Mouse (Mus musculus): ENCODE measurements around the gene Supt20. TPM values are rescaled to one million over a fixed set of nuclear protein-coding genes. Genes with fewer than 3 reads are reported as not detected.
"Not testable (repeated sequence)": the region's sequence is repeated elsewhere in the genome, so short reads cannot be mapped to it uniquely, and the experiment has no call there.

The Supt20 gene
- polyA plus RNA-seq, 1 experiment from 2014 or later = 19.9 TPM

DNA sequence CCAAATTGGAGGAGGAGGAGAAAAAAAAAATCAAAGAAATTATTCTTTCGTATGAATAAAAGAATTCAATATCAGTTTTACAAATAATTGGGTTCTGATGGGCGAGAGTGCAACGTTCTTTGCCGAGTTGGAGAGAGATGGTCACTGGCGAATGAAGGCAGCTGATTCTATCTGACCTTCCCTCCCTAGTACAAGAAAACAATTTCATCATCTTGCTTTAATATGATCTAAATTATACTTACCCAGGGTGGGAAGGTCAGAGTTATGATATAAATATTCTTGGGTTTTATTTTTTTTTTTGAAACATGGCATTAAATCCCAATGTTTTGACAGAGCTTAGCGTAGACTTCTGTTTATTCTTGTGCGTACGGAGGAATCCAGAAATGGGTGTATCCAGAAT is 64.8 kb downstream of the Supt20 start:
- 79% methylated on average over 8 of the region's 8 CpGs for WGBS (ENCODE audit: insufficient replicate concordance)
- no peak overlapping the region for H3K9ac ChIP-seq (replicated peaks)
- DNase-seq (no peak), ATAC-seq (no peak)
- peaks cover 15% of the 10 kb centered on the region for H3K27me3 ChIP-seq (ENCODE audit: insufficient read depth, low read length)
- 0 out of 2 replicates have a peak overlapping the region, but pooled peaks have one; percentile 63 for H3K4me3 ChIP-seq (ENCODE audit: low read depth, low read length)
- no peaks in the 10 kb centered on the region for H3K9me3 ChIP-seq (ENCODE audit: low read length)
- H3K27ac ChIP-seq (ENCODE audit: low read depth) = 0 out of 2 replicates have a peak overlapping the region, but pooled peaks have one; percentile 23
- H3K36me3 ChIP-seq (replicated peaks; ENCODE audit: insufficient read depth, low read length) = no peaks in the 10 kb centered on the region
- peaks cover 5% of the 10 kb centered on the region; the same call in 1 of the 2 replicates for H3K4me1 ChIP-seq (ENCODE audit: insufficient read depth)
- no peak for TF ChIP-seq CTCF (IDR thresholded peaks at IDR 0.05; ENCODE audit: low read depth)
- no peak for TF ChIP-seq EP300 (IDR thresholded peaks at IDR 0.05; ENCODE audit: low read depth)
- H3K4me2 ChIP-seq (ENCODE audit: low read depth, low read length) = peak overlapping the region; percentile 82

DNA sequence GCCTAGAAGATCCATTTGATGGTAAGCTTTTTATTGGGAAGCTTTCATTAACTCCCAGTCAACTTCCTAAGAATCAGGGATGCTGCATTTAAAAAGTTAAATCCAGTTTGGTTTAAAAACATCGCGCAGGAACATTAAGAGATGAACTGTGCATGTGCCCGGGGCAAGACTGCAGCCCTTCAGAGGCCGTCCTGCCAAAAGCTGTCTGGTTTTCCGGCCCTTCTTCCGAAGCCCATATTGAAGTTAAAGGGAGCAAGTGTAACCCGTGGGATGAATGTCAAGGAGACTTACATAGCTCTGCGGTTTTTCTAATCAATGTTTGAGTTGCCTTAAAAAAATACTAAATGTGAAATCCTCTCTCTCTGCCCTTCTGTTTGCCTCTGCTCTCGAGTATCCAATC is 66.6 kb downstream of the Supt20 start:
- no peak overlapping the region for H3K4me3 ChIP-seq (ENCODE audit: low read depth, low read length)
- DNase-seq (no peak), ATAC-seq (no peak)
- H3K36me3 ChIP-seq (replicated peaks; ENCODE audit: insufficient read depth, low read length) = no peaks in the 10 kb centered on the region
- H3K27ac ChIP-seq (ENCODE audit: low read depth) = no peak overlapping the region
- TF ChIP-seq EP300 (IDR thresholded peaks at IDR 0.05; ENCODE audit: low read depth) (no peak), CTCF (IDR thresholded peaks at IDR 0.05; ENCODE audit: low read depth) (no peak)
- H3K4me2 ChIP-seq (ENCODE audit: low read depth, low read length) = no peak overlapping the region
- peaks cover 14% of the 10 kb centered on the region for H3K27me3 ChIP-seq (ENCODE audit: insufficient read depth, low read length)
- H3K9ac ChIP-seq (replicated peaks) = no peak overlapping the region
- H3K4me1 ChIP-seq (ENCODE audit: insufficient read depth) = peaks cover 5% of the 10 kb centered on the region; the same call in 1 of the 2 replicates
- 75% methylated on average over 9 of the region's 9 CpGs for WGBS (ENCODE audit: insufficient replicate concordance)
- H3K9me3 ChIP-seq (ENCODE audit: low read length) = no peaks in the 10 kb centered on the region

DNA sequence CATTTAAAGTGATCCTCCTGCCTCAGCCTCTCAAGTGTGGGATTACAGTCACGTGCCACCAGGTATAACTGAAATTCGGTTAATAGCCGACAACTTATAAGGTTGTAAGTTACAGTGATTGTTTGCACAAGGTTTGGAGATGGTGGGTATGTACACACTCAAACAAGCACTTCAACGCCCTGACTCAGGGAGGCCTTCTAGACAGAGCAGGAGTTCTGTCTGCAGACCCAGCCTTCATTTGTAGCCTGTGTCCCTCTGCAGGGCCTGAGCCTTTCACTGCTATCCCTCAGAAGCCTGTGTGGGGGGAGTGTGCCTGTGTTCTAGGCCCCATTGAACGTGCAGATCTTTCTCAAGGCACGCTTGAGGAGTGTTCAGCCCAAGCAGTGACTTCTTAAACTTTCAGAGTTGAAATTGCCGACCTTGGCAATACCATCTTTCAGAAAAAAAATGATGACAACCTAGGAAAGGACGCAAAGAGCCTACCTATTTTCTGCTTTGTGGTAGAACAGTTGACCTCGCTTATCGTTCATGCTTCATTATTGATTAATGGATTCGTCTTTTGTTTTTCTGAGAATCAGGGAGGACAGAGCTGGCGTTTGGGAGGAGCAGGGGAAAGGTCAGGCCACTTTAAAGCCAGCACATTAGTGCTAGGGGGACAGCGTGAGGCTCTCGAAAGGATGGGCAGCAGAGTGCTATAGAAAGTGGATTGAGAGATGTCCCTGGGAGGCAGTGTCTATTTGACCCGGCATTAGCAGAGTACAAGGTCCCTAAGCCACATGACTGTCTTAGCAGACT is 67.9 kb downstream of the Supt20 start:
- WGBS (ENCODE audit: insufficient replicate concordance) = 61% methylated on average over 15 of the region's 15 CpGs
- Histone ChIP-seq H3K9ac (replicated peaks) (no peak overlapping the region), H3K27me3 (ENCODE audit: insufficient read depth, low read length) (peaks cover 8% of the 10 kb centered on the region; the same call in 1 of the 2 replicates), H3K27ac (ENCODE audit: low read depth) (peak overlapping the region; percentile 88), H3K4me1 (ENCODE audit: insufficient read depth) (peaks cover 3% of the 10 kb centered on the region; the same call in 1 of the 2 replicates), H3K4me2 (ENCODE audit: low read depth, low read length) (no peak overlapping the region), H3K36me3 (replicated peaks; ENCODE audit: insufficient read depth, low read length) (no peaks in the 10 kb centered on the region), H3K4me3 (ENCODE audit: low read depth, low read length) (no peak overlapping the region), H3K9me3 (ENCODE audit: low read length) (no peaks in the 10 kb centered on the region)
- no peak for DNase-seq
- ATAC-seq = peak; percentile 84
- TF ChIP-seq CTCF (IDR thresholded peaks at IDR 0.05; ENCODE audit: low read depth) (no peak), EP300 (IDR thresholded peaks at IDR 0.05; ENCODE audit: low read depth) (peak; percentile 68)

GRCm38 (mm10) chr3:54761258-54761657 is 68.7 kb downstream of the Supt20 start:
- Histone ChIP-seq H3K36me3 (replicated peaks; ENCODE audit: insufficient read depth, low read length) (no peaks in the 10 kb centered on the region), H3K9me3 (ENCODE audit: low read length) (no peaks in the 10 kb centered on the region), H3K4me1 (ENCODE audit: insufficient read depth) (peaks cover 3% of the 10 kb centered on the region; the same call in 1 of the 2 replicates), H3K4me3 (ENCODE audit: low read depth, low read length) (no peak overlapping the region), H3K4me2 (ENCODE audit: low read depth, low read length) (no peak overlapping the region), H3K9ac (replicated peaks) (no peak overlapping the region), H3K27ac (ENCODE audit: low read depth) (peak overlapping the region; percentile 88), H3K27me3 (ENCODE audit: insufficient read depth, low read length) (peaks cover under 1% of the 10 kb centered on the region; the same call in 1 of the 2 replicates)
- DNase-seq (no peak), ATAC-seq (peak; percentile 61)
- WGBS (ENCODE audit: insufficient replicate concordance) = 67% methylated on average over 1 of the region's 1 CpGs
- TF ChIP-seq CTCF (IDR thresholded peaks at IDR 0.05; ENCODE audit: low read depth) = no peak
- no peak for TF ChIP-seq EP300 (IDR thresholded peaks at IDR 0.05; ENCODE audit: low read depth)

DNA sequence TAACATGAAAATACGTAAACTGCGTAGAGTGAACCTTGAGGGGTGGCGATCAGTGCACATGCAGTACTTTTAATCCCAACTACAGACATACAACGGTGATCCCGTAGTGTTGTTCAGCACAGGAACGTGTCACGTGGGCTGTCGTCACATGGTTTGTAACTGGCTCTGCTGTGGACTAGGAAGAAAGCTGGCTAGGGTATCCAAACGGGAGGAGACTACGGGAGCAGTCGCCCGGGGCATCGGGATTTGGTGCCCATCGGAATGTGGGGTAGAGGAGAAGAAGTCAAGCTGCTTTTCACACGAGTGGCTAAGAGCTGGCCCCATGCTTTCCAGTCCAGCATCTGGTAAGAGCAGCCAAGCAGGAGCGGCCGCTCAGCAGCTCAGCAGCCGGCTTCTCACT is 71.8 kb downstream of the Supt20 start:
- ATAC-seq (no peak), DNase-seq (no peak)
- Histone ChIP-seq H3K9me3 (ENCODE audit: low read length) (no peaks in the 10 kb centered on the region), H3K27me3 (ENCODE audit: insufficient read depth, low read length) (no peaks in the 10 kb centered on the region), H3K36me3 (replicated peaks; ENCODE audit: insufficient read depth, low read length) (no peaks in the 10 kb centered on the region), H3K4me1 (ENCODE audit: insufficient read depth) (no peaks in the 10 kb centered on the region), H3K4me2 (ENCODE audit: low read depth, low read length) (no peak overlapping the region), H3K4me3 (ENCODE audit: low read depth, low read length) (no peak overlapping the region), H3K9ac (replicated peaks) (no peak overlapping the region), H3K27ac (ENCODE audit: low read depth) (no peak overlapping the region)
- no peak for TF ChIP-seq CTCF (IDR thresholded peaks at IDR 0.05; ENCODE audit: low read depth)
- no peak for TF ChIP-seq EP300 (IDR thresholded peaks at IDR 0.05; ENCODE audit: low read depth)
- WGBS (ENCODE audit: insufficient replicate concordance) = 83% methylated on average over 18 of the region's 18 CpGs

DNA sequence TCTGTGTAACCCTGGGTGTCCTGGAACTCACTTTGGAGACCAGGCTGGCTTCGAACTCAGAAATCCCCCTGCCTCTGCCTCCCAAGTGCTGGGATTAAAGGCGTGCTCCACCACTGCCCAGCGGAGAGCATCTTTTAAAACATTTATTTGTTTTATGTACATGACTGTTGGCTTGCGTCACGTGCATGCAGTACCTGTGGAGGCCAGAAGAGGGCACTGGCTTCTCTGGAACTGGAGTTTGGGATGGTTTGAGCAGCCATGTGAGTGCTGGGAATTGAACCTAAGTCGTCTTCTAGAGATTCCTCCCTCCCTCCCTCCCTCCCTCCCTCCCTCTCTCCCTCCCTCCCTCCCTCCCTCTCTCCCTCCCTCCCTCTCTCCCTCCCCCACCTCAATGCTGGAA is 72.9 kb downstream of the Supt20 start:
- not testable (repeated sequence) for DNase-seq; H3K4me3 ChIP-seq (ENCODE audit: low read depth, low read length); H3K27ac ChIP-seq (ENCODE audit: low read depth); H3K9ac ChIP-seq (replicated peaks); ATAC-seq; H3K9me3 ChIP-seq (ENCODE audit: low read length); H3K36me3 ChIP-seq (replicated peaks; ENCODE audit: insufficient read depth, low read length); H3K4me1 ChIP-seq (ENCODE audit: insufficient read depth); H3K27me3 ChIP-seq (ENCODE audit: insufficient read depth, low read length); H3K4me2 ChIP-seq (ENCODE audit: low read depth, low read length)
- peak; percentile 43 for TF ChIP-seq CTCF (IDR thresholded peaks at IDR 0.05; ENCODE audit: low read depth)
- whole genome bisulfite sequencing (ENCODE audit: insufficient replicate concordance) = 83% methylated on average over 6 of the region's 6 CpGs

Data from liver, postnatal 0 days (tissue).